Mouse (Mus musculus) ES-CJ7 (cell line): ENCODE measurements at regions not wholly inside any gene's neighbourhood (a gene's known extent, or its start where the extent isn't known, plus 50 kb on each side); places are given as distances from the start of the nearest gene placed in this dataset.
"Not testable (repeated sequence)": the region's sequence is repeated elsewhere in the genome, so short reads cannot be mapped to it uniquely, and the experiment has no call there.

Experiments
- DNase-seq: peaks from one replicate; pipeline ENCODE4 v3.0.0; 2011; ENCODE audit warnings: low read depth, low spot score

GRCm38 (mm10) chr1:78588036-78588435 is 69.6 kb upstream of the Acsl3 start:
- DNase-seq: no peak

GRCm38 (mm10) chr1:78588660-78589059 is 69.0 kb upstream of the Acsl3 start:
- DNase-seq: not testable (repeated sequence)

- no peak for DNase-seq
Observed at GRCm38 (mm10) chr1:78590558-78590957, 67.1 kb upstream of the Acsl3 start.

DNA sequence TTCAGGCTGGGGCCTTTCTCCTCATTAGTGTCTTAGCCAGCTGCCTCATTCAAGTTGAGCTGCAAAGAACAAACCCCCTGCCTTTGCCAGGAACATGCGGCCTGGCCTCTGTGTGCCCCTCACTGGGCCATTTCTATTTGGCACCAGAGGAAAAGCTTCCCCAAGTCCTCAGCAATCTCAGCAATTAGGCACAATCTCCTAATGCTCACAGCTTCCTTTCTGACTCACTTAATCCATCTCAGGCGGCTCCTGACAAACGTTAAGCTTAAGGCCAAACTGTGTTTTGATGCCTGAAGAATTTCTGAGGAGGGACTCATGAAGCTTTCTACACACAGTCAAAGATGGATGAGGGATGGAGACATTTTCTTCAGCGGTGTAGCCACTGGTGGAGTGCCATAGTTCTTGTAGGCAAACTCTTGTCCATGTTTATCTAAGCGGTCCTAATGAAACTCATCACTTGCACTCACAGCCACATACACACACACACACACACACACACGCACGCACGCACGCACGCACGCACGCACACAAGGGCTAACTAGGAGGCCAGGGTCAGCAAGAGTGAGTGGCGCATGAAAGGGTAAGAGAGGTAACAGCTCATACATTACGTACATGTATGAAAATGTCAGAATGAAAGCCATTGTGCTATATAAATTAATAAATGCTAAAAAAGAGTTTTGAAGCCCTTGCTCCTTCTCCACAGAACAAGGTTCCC is 63.5 kb upstream of the Acsl3 start:
- no peak for DNase-seq

GRCm38 (mm10) chr1:78595521-78596139 is 62.0 kb upstream of the Acsl3 start:
- DNase-seq: no peak

- no peak for DNase-seq
Observed at GRCm38 (mm10) chr1:78598561-78598960, 59.1 kb upstream of the Acsl3 start.

DNA sequence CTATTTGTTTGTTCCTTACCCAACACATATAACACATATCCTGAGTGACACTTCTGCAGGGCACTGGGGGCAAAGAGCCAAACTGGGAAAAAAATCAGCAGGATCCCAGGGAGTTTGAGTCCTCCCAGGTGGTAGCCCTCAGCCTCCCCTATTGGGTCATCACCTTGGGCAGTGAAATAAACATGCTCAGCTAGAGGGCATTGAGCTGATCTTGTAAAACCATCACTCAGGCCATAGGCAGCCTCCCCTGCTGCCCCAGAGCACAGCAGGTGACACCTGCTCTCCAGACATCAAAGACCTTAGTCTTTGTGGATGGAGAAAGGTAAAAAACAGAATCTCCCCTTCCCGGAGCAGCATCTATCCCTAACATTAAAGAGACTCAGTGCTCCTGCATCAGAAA is 57.0 kb upstream of the Acsl3 start:
- DNase-seq: peak; percentile 39

- peak; percentile 69 for DNase-seq
Observed at GRCm38 (mm10) chr1:78601568-78601967, 56.1 kb upstream of the Acsl3 start.

- DNase-seq: peak; percentile 97
Observed at GRCm38 (mm10) chr1:78602039-78602438, 55.6 kb upstream of the Acsl3 start.

DNA sequence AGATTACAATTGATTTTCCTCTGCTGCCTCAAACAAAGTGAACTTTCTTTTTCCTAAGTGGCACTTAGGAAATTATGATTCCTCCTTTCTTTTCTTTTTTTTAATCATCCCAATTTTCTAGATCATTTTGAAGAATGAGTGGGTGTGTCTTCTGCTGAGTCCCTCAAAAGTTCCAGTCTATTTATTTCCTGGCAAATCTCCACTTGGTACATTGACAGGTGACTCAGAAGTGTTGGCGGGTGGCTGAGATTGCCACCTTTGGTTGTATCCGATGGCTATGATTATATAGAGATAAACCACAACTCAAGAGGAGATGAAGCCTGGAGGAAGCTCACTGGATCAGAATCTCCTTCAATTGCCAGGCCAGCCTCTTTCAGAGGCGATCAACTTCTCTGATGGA is 54.7 kb upstream of the Acsl3 start:
- no peak for DNase-seq

GRCm38 (mm10) chr1:78604820-78605550 is 52.6 kb upstream of the Acsl3 start:
- DNase-seq: no peak
